Comparison of ENCODE assay signal across 8 mouse cellular contexts in the genomic region with DNA sequence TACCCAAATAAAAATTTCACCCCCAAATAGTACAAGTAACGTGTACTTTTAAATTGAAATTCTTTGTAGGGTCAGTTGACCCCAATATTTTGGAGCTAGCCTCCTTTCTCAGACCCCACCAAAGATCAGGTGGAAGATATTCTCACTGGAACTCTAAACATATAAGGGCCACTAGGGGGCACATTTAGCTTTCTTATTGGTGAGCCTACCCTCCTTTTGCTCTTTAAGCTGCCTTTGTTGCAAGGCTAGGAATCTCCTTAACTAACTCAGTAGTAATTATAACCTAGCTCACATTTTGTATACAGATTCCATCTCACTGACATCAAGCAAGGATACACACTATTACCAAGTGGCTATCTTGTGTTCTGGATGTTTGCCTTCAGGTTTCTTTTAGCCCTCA.
DNase-seq lines count a peak whose midpoint lies in the region; ATAC-seq lines count a peak whose summit lies in the region.

No protein-coding gene starts in this region.

- intact Hi-C loops in gastrocnemius, postnatal 36 days (cut with DNase I) = no loop called here
- intact Hi-C loops in heart, postnatal 36 days (cut with DNase I) = no loop called here

- 0 out of 2 replicates have a peak, but pooled peaks have one; percentile 46 for ATAC-seq in kidney, embryonic 16.5 days (ENCODE audit: low FRiP score, low TSS enrichment)
- peak; percentile 70; the same call in 1 of the 2 replicates for ATAC-seq in neural tube, embryonic 15.5 days (ENCODE audit: low FRiP score)

- no peaks in the 10 kb centered on the region for H3K9me3 ChIP-seq in kidney, embryonic 16.5 days (ENCODE audit: low read length)
- H3K9me3 ChIP-seq in neural tube, embryonic 15.5 days (replicated peaks) = no peaks in the 10 kb centered on the region

- no peak overlapping the region for H3K4me2 ChIP-seq in kidney, embryonic 16.5 days (replicated peaks; ENCODE audit: low read depth, low read length)
- no peak overlapping the region for H3K4me2 ChIP-seq in neural tube, embryonic 15.5 days

- no peak overlapping the region for H3K27ac ChIP-seq in kidney, embryonic 16.5 days (ENCODE audit: low read length)
- no peak overlapping the region for H3K27ac ChIP-seq in neural tube, embryonic 15.5 days (replicated peaks)

- 24% methylated on average over 1 of the region's 1 CpGs for WGBS in kidney, embryonic 16.5 days
- WGBS in neural tube, embryonic 15.5 days = 20% methylated on average over 1 of the region's 1 CpGs

- H3K36me3 ChIP-seq in kidney, embryonic 16.5 days (ENCODE audit: insufficient read depth, low read length) = no peaks in the 10 kb centered on the region
- H3K36me3 ChIP-seq in neural tube, embryonic 15.5 days = no peaks in the 10 kb centered on the region

- peak; percentile 21 for DNase-seq in gastrocnemius, adult 18-20 months (ENCODE audit: low spot score)
- DNase-seq in gastrocnemius, postnatal 36 days = no peak
- DNase-seq in 3T3-L1 (ENCODE audit: low read depth, low spot score) = peak; percentile 73
- peak; percentile 26 for DNase-seq in c-Kit-positive CD71-negative TER-119-negative erythroid progenitor cells, embryonic 14.5 days (ENCODE audit: low read depth)
- DNase-seq in heart, postnatal 36 days = no peak
- no peak for DNase-seq in left cerebral cortex, adult 11 months (ENCODE audit: low spot score)

- no peaks in the 10 kb centered on the region for H3K4me1 ChIP-seq in kidney, embryonic 16.5 days (ENCODE audit: insufficient read depth, low read length)
- H3K4me1 ChIP-seq in neural tube, embryonic 15.5 days = no peaks in the 10 kb centered on the region

- no peaks in the 10 kb centered on the region for H3K27me3 ChIP-seq in kidney, embryonic 16.5 days (ENCODE audit: insufficient read depth, low read length)
- no peaks in the 10 kb centered on the region for H3K27me3 ChIP-seq in neural tube, embryonic 15.5 days (replicated peaks)

- no peak overlapping the region for H3K4me3 ChIP-seq in kidney, embryonic 16.5 days (ENCODE audit: low read length)
- H3K4me3 ChIP-seq in neural tube, embryonic 15.5 days (replicated peaks) = no peak overlapping the region

- H3K9ac ChIP-seq in kidney, embryonic 16.5 days (replicated peaks; ENCODE audit: low read length) = 0 out of 2 replicates have a peak overlapping the region, but pooled peaks have one; percentile 16
- no peak overlapping the region for H3K9ac ChIP-seq in neural tube, embryonic 15.5 days (replicated peaks)

Comparison
In these comparisons a context has a peak if more than half of its experiments do, and no peak if none do; other contexts are left out.
1. DNase-seq: peak in gastrocnemius, adult 18-20 months (single experiment), 3T3-L1 (single experiment) and c-Kit-positive CD71-negative TER-119-negative erythroid progenitor cells, embryonic 14.5 days (single experiment); none in gastrocnemius, postnatal 36 days (0 of 2), heart, postnatal 36 days (0 of 2) and left cerebral cortex, adult 11 months (single experiment).